ENCODE assay signal across 9 mouse cellular contexts in the genomic region with DNA sequence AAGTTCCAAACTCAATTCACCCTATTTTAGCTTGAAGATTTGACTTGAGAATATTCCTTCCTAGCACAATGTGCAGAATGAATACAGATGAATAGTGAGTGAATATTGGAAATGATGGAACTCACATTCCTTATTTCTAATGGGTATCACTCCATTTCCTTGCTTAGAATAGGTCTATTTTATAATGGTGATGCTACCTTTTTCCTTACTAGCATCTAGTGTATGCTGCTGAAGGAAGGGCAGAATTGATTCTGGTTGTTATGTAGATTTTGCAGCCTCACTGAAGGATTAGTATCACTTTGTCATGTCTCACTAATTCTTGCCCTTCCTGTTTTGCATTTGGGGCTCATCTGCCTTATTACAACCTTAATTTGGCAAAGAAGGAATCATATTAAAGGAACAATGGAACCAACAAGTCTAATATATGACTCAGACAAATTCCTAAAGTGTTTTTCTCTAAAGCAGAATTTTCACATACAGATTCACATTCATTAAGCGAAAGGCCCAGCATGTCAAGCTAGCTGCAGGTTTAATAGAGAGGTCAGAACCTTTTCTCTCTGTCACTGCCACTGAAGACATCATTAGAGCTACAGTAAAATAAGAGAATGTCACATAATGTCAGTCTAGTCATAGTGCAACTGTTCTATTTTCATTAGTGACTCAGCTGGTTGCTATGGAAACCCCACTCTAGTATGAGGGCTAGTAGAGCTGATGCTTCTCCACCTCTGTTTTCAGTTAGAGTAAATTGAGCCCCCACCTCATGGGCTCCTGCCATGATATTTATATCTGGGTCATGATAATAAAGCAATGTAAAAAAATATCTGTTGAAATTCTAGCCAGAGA.
DNase-seq lines count a peak whose midpoint lies in the region; ATAC-seq and TF ChIP-seq lines count a peak whose summit lies in the region.
"Had no signal": no experiment of that assay in that cellular context is flagged by ENCODE, and none has a peak within 500 bp of the region (broad histone marks: within the 10 kb centered on the region; RNA-seq: fewer than 3 reads in every experiment).

No protein-coding gene starts in this region.

- H3K4me1 ChIP-seq in hindbrain, embryonic 13.5 days (replicated peaks) = no peaks in the 10 kb centered on the region
- no peaks in the 10 kb centered on the region for H3K4me1 ChIP-seq in midbrain, postnatal 0 days (ENCODE audit: insufficient read depth, low read length)
- H3K4me1 ChIP-seq: neural tube, embryonic 13.5 days had no signal

- no peak overlapping the region for H3K9ac ChIP-seq in hindbrain, embryonic 13.5 days
- no peak overlapping the region for H3K9ac ChIP-seq in midbrain, postnatal 0 days (replicated peaks; ENCODE audit: low read length, poor library complexity, severe bottlenecking)
- H3K9ac ChIP-seq: neural tube, embryonic 13.5 days had no signal

- no peaks in the 10 kb centered on the region for H3K9me3 ChIP-seq in hindbrain, embryonic 13.5 days
- no peaks in the 10 kb centered on the region for H3K9me3 ChIP-seq in midbrain, postnatal 0 days (ENCODE audit: low read length)
- H3K9me3 ChIP-seq: neural tube, embryonic 13.5 days had no signal

- H3K27me3 ChIP-seq in hindbrain, embryonic 13.5 days = no peaks in the 10 kb centered on the region
- H3K27me3 ChIP-seq in midbrain, postnatal 0 days (ENCODE audit: insufficient read depth, low read length) = no peaks in the 10 kb centered on the region
- H3K27me3 ChIP-seq: neural tube, embryonic 13.5 days had no signal

- WGBS in hindbrain, embryonic 13.5 days = 86% methylated on average over 1 of the region's 1 CpGs
- 62% methylated on average over 1 of the region's 1 CpGs for WGBS in midbrain, postnatal 0 days

- no peak overlapping the region for H3K4me3 ChIP-seq in hindbrain, embryonic 13.5 days
- no peak overlapping the region for H3K4me3 ChIP-seq in midbrain, postnatal 0 days (ENCODE audit: low read depth, low read length)
- H3K4me3 ChIP-seq: neural tube, embryonic 13.5 days had no signal

- no peaks in the 10 kb centered on the region for H3K36me3 ChIP-seq in hindbrain, embryonic 13.5 days
- H3K36me3 ChIP-seq in midbrain, postnatal 0 days (ENCODE audit: insufficient read depth, low read length) = no peaks in the 10 kb centered on the region
- H3K36me3 ChIP-seq: neural tube, embryonic 13.5 days had no signal

- H3K27ac ChIP-seq in hindbrain, embryonic 13.5 days = no peak overlapping the region
- peak overlapping the region; percentile 39 for H3K27ac ChIP-seq in midbrain, postnatal 0 days (ENCODE audit: low read depth, low read length)
- H3K27ac ChIP-seq: neural tube, embryonic 13.5 days had no signal

- intact Hi-C loops in left cerebral cortex, postnatal 14 days (cut with DNase I) = no loop called here

- DNase-seq in left cerebral cortex, postnatal 14 days (ENCODE audit: low spot score in 2 of 2) = peak; percentile 23 to 49
- no peak for DNase-seq in left cerebral cortex, adult 18-20 months (ENCODE audit: low spot score in 2 of 2)
- DNase-seq in brain, adult 2 months (ENCODE audit: low read depth, low spot score) = peak; percentile 73
- peak; percentile 75 for DNase-seq in midbrain, postnatal 0 days (ENCODE audit: low spot score)
- no peak for DNase-seq in kidney, adult 8-10 months
- DNase-seq in urinary bladder, postnatal 25 days (ENCODE audit: low spot score) = no peak
- DNase-seq: cerebellum, postnatal 25 days had no signal

- peak; percentile 87 for ATAC-seq in hindbrain, embryonic 13.5 days (ENCODE audit: low FRiP score)
- peak; percentile 94 for ATAC-seq in midbrain, postnatal 0 days (ENCODE audit: low FRiP score)

- no peak for TF ChIP-seq CTCF in midbrain, postnatal 0 days (IDR thresholded peaks at IDR 0.05)

- no peak overlapping the region for H3K4me2 ChIP-seq in hindbrain, embryonic 13.5 days
- no peak overlapping the region for H3K4me2 ChIP-seq in midbrain, postnatal 0 days (ENCODE audit: low read depth, low read length, poor library complexity, severe bottlenecking)
- H3K4me2 ChIP-seq: neural tube, embryonic 13.5 days had no signal

Comparison
In these comparisons a context has a peak if more than half of its experiments do, and no peak if none do; other contexts are left out.
1. DNase-seq: peak in left cerebral cortex, postnatal 14 days (2 of 2), brain, adult 2 months (single experiment) and midbrain, postnatal 0 days (single experiment); none in left cerebral cortex, adult 18-20 months (0 of 2), kidney, adult 8-10 months (0 of 2) and urinary bladder, postnatal 25 days (single experiment).